Mouse (Mus musculus) liver, embryonic 14.5 days (tissue): ENCODE data around the gene Nfil3.
A peak's percentile ranks its signal among the peaks of the same experiment; 100 is the strongest.

Experiments
- CTCF ChIP-seq: IDR thresholded peaks from 2 replicates; pipeline ENCODE4 v1.5.1; 2016; ENCODE audit warnings: antibody characterized with exemption, low read depth, control low read depth
- EP300 ChIP-seq: IDR thresholded peaks from 2 replicates; pipeline ENCODE4 v1.6.1; 2016; ENCODE audit warnings: antibody characterized with exemption, low read depth

DNA sequence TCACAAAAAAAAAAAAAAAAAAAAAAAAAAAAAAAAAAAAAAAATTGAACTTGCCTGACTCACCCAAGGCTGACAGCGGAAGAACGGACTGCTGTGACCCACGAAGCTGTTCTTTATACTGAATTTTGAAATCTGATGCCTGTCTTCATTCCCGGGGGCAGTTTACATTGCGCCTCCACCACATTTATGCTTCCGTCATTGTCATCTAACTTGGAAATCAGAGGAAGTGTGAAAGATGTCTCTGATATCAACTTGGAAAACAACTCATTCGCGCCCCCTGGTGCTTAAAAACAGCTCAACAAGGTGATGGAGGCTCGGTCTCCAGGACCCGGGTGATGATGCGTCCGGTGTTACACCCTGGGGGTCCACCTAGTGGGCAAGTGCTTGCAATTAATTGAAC is 1.8 kb upstream of the Nfil3 start:
- TF ChIP-seq CTCF (peak; percentile 82), EP300 (no peak)
